Mouse (Mus musculus) forebrain, embryonic 12.5 days (tissue): Measurements from ENCODE around the gene Ndufb6. TPM values are rescaled to one million over a fixed set of nuclear protein-coding genes. Genes with fewer than 3 reads are reported as not detected.
"Not testable (repeated sequence)": the region's sequence is repeated elsewhere in the genome, so short reads cannot be mapped to it uniquely, and the experiment has no call there.

Source experiments
- ATAC-seq: fragments of 200-750 bp; cut with Nextera tagmentation; 2 replicates; pipeline ENCODE4 v1.8.0; 2017; ENCODE audit warnings: moderate TSS enrichment; ENCODE audit not compliant: low FRiP score
- H3K27ac ChIP-seq: fragments of 300-500 bp; sonication (generic); 2 replicates; pipeline ENCODE4 v1.5.1; 2016; ENCODE audit warnings: mild to moderate bottlenecking
- H3K27me3 ChIP-seq: fragments of 300-500 bp; sonication (generic); 2 replicates; pipeline ENCODE4 v1.6.1; 2016; ENCODE audit warnings: mild to moderate bottlenecking
- H3K36me3 ChIP-seq: fragments of 300-500 bp; sonication (generic); replicated peaks from 2 replicates; pipeline ENCODE4 v1.6.1; 2016; ENCODE audit warnings: mild to moderate bottlenecking
- H3K4me1 ChIP-seq: fragments of 300-500 bp; sonication (generic); 2 replicates; pipeline ENCODE4 v1.6.1; 2016
- H3K4me2 ChIP-seq: fragments of 300-500 bp; sonication (generic); 2 replicates; pipeline ENCODE4 v1.6.1; 2016; ENCODE audit warnings: mild to moderate bottlenecking, moderate library complexity
- H3K4me3 ChIP-seq: fragments of 300-500 bp; sonication (generic); replicated peaks from 2 replicates; pipeline ENCODE4 v1.5.1; 2016; ENCODE audit warnings: mild to moderate bottlenecking
- H3K9ac ChIP-seq: fragments of 300-500 bp; sonication (generic); 2 replicates; pipeline ENCODE4 v1.6.1; 2016; ENCODE audit warnings: mild to moderate bottlenecking
- H3K9me3 ChIP-seq: fragments of 300-500 bp; sonication (generic); 2 replicates; pipeline ENCODE4 v1.6.1; 2016
- WGBS: fragments of 180-500 bp; shearing (Covaris S2); methylation state at CpG from one replicate; pipeline ENCODE4 v1.1.7; 2016; 5-methylcytosine and 5-hydroxymethylcytosine counted together
- polyA plus RNA-seq: library from polyadenylated mRNA; unstranded; fragments of >200 nt; fragmentation: Nextera tagmentation; extraction: Ambion mirVana; gene quantifications from 2 replicates; pipeline ENCODE4 v1.2.1, GENCODE M21; 2016

The Ndufb6 gene
- 272 and 275 TPM in 2 replicates for polyA plus RNA-seq

DNA sequence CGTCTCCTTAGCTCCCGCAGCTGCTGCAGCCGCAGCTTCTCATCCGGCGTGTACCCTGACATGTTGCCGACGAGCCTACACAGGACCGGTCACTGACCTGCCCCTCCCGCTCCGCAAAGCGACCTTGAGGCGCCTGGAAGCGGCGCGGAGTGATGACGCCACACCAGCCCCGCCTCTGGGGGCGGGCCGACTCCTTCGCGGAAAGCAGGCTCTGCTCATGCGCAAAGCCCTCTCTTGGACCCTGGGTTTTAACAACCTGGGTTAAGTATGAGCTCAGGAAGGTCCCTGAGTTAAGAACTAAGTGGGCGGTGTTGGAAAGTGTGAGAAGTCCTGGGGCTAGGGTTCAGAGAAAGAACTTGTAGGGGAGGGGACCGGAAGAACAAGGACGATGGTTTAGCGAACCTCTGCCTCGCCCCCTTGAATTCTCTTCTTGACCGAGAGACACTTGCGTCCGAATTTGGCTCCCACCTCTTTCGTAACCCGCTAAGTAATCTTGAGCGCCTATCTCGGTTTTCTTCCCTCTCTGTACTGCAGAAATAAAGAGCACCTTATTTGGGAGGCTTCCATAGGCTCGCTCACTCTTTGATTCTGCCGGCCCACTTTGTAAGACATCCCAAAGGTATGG is at the start of gene Ndufb6:
Gene Ndufb6 (minus strand): TSS at position 146 of the 625 bp plus-strand sequence.
- ATAC-seq, result peak; percentile 96
- H3K4me3 ChIP-seq, result peak within 1 kb of the TSS; percentile 85
- no peaks in the 10 kb centered on the region for H3K9me3 ChIP-seq
- no peaks in the 10 kb centered on the region for H3K27me3 ChIP-seq
- H3K4me1 ChIP-seq, result peaks cover 13% of the 10 kb centered on the region
- peak within 1 kb of the TSS; percentile 47 for H3K27ac ChIP-seq
- WGBS, result under 1% methylated on average over 36 of the region's 36 CpGs
- peaks cover 19% of the 10 kb centered on the region for H3K36me3 ChIP-seq
- peak within 1 kb of the TSS; percentile 94 for H3K4me2 ChIP-seq
- peak within 1 kb of the TSS; percentile 82 for H3K9ac ChIP-seq

- Histone ChIP-seq H3K4me3 (no peak overlapping the region), H3K4me1 (no peaks in the 10 kb centered on the region), H3K27ac (no peak overlapping the region), H3K36me3 (no peaks in the 10 kb centered on the region), H3K4me2 (no peak overlapping the region), H3K9me3 (no peaks in the 10 kb centered on the region), H3K27me3 (no peaks in the 10 kb centered on the region), H3K9ac (no peak overlapping the region)
- ATAC-seq, result no peak
- 89% methylated on average over 3 of the region's 3 CpGs for WGBS
Measured at GRCm38 (mm10) chr4:40327161-40327560, 47.9 kb upstream of the Ndufb6 start.

GRCm38 (mm10) chr4:40324620-40325019 is 45.4 kb upstream of the Ndufb6 start:
- no peak for ATAC-seq
- Histone ChIP-seq H3K36me3 (no peaks in the 10 kb centered on the region), H3K27me3 (no peaks in the 10 kb centered on the region), H3K9me3 (no peaks in the 10 kb centered on the region), H3K9ac (no peak overlapping the region), H3K4me3 (no peak overlapping the region), H3K4me2 (no peak overlapping the region), H3K27ac (no peak overlapping the region), H3K4me1 (no peaks in the 10 kb centered on the region)
- WGBS, result 87% methylated on average over 7 of the region's 7 CpGs

DNA sequence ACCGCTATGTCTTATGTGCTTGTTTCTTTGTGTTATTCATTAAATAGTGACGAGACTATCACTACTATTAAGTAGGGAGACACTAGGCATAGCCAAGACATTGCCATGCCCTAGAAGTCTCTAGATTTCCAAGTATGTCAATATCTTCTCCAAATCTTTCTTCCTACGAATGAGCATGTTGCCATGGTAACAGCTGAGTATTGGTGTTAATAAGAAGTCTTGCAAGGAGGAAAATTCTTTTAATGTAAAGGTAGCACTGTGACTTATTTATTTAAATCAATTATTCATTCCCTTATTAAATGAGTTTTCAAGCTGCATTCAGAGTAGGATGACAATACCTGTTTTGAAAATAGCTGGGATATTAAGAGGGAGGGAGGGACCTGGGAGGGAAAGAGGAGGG is 38.2 kb upstream of the Ndufb6 start:
- H3K4me1 ChIP-seq, result no peaks in the 10 kb centered on the region
- no peaks in the 10 kb centered on the region for H3K36me3 ChIP-seq
- WGBS, result 80% methylated on average over 3 of the region's 3 CpGs
- no peak overlapping the region for H3K9ac ChIP-seq
- no peak overlapping the region for H3K4me2 ChIP-seq
- H3K4me3 ChIP-seq, result no peak overlapping the region
- H3K27ac ChIP-seq, result no peak overlapping the region
- H3K27me3 ChIP-seq, result no peaks in the 10 kb centered on the region
- no peak for ATAC-seq
- no peaks in the 10 kb centered on the region for H3K9me3 ChIP-seq

DNA sequence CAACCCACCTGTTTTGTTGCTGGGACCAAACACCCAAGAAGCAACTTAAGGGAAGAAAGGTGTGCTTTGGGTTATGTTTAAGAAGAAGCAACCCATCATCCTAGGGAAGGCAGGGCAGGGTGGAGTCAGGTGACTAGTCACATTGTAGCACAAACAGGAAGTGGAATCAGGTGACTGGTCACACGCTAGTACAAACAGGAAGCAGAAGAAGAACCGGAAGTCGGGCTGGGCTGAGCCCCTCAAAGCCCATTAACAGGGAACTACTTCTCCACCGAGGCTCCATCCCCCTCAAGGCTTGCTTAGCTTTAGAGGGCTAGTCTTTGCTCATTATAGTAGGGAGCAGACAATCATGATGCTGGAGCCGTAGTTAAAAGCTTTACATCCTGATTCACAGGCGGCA is 33.8 kb upstream of the Ndufb6 start:
- no peaks in the 10 kb centered on the region for H3K27me3 ChIP-seq
- H3K4me1 ChIP-seq, result no peaks in the 10 kb centered on the region
- H3K4me3 ChIP-seq, result no peak overlapping the region
- H3K27ac ChIP-seq, result no peak overlapping the region
- no peak for ATAC-seq
- no peaks in the 10 kb centered on the region for H3K36me3 ChIP-seq
- H3K9me3 ChIP-seq, result no peaks in the 10 kb centered on the region
- H3K4me2 ChIP-seq, result no peak overlapping the region
- WGBS, result 82% methylated on average over 6 of the region's 6 CpGs
- H3K9ac ChIP-seq, result no peak overlapping the region

GRCm38 (mm10) chr4:40312213-40312612 is 33.0 kb upstream of the Ndufb6 start:
- H3K36me3 ChIP-seq, result no peaks in the 10 kb centered on the region
- H3K4me3 ChIP-seq, result no peak overlapping the region
- H3K4me2 ChIP-seq, result no peak overlapping the region
- H3K4me1 ChIP-seq, result no peaks in the 10 kb centered on the region
- H3K27ac ChIP-seq, result no peak overlapping the region
- H3K9ac ChIP-seq, result no peak overlapping the region
- no peaks in the 10 kb centered on the region for H3K27me3 ChIP-seq
- H3K9me3 ChIP-seq, result no peaks in the 10 kb centered on the region
- WGBS, result 87% methylated on average over 1 of the region's 1 CpGs
- no peak for ATAC-seq

DNA sequence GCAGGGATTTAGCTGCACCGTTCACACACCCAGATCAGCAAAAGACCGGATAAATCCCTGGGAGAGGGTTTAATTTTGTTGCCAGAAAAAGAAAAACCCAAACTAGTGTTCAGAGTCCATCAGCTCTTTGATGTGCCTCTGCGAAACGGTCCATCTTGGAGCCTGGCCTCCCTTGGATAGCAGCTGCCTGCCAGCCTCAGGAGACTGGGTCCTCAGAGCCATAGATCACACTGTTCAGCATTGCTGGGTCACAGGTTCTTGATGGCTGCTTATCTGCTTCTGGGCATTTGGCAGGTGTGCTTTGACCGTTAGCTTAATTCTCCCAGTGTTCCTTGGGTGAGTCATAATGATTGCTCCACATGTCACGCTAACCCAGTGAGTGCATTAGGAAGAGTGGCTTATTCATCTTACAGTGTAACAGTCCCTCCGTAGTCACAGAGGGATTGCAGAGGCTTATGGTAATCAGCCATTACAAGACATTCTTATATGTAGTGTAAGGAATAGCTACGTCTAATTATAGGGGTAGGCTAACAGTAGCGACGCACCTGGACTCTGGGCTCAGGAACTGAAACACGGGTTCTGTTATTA is 31.7 kb upstream of the Ndufb6 start:
- no peaks in the 10 kb centered on the region for H3K36me3 ChIP-seq
- WGBS, result 83% methylated on average over 11 of the region's 11 CpGs
- no peak for ATAC-seq

DNA sequence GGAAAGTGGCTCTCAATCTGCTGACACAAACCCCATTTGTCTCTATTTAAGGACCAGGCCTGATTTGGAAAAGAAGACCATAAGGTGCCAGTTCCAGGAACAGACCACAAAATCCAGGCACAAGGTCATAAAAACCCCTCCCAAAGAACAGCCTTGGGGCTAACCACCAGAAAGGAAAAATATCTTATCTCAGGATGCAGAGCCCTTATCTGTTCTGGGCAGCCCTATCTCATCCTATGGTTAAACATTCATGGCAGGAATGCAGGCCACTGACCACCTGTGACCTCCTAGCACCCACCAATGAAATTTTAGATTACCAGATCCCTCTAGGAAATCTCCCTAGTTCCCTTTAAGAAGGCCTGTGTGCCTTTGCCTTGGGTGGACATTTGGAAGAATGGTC is 30.5 kb upstream of the Ndufb6 start:
- Histone ChIP-seq H3K4me2 (no peak overlapping the region), H3K9me3 (no peaks in the 10 kb centered on the region), H3K4me3 (no peak overlapping the region), H3K4me1 (no peaks in the 10 kb centered on the region), H3K27ac (no peak overlapping the region), H3K9ac (no peak overlapping the region), H3K27me3 (no peaks in the 10 kb centered on the region), H3K36me3 (no peaks in the 10 kb centered on the region)
- ATAC-seq, result no peak

More for the DNA sequence above, 31.7 kb upstream of the Ndufb6 start:
- no peak overlapping the region for H3K27ac ChIP-seq
- no peaks in the 10 kb centered on the region for H3K4me1 ChIP-seq
- H3K4me3 ChIP-seq, result no peak overlapping the region
- no peak overlapping the region for H3K9ac ChIP-seq
- no peaks in the 10 kb centered on the region for H3K27me3 ChIP-seq
- no peaks in the 10 kb centered on the region for H3K9me3 ChIP-seq
- no peak overlapping the region for H3K4me2 ChIP-seq

- H3K4me3 ChIP-seq, result no peak overlapping the region
- no peak for ATAC-seq
- H3K27me3 ChIP-seq, result peaks cover 8% of the 10 kb centered on the region; the same call in 1 of the 2 replicates
- H3K9me3 ChIP-seq, result no peaks in the 10 kb centered on the region
- no peaks in the 10 kb centered on the region for H3K4me1 ChIP-seq
- WGBS, result 86% methylated on average over 10 of the region's 10 CpGs
- no peak overlapping the region for H3K27ac ChIP-seq
- H3K36me3 ChIP-seq, result no peaks in the 10 kb centered on the region
- no peak overlapping the region for H3K4me2 ChIP-seq
- no peak overlapping the region for H3K9ac ChIP-seq
Measured at GRCm38 (mm10) chr4:40302445-40303125, 23.4 kb upstream of the Ndufb6 start.

DNA sequence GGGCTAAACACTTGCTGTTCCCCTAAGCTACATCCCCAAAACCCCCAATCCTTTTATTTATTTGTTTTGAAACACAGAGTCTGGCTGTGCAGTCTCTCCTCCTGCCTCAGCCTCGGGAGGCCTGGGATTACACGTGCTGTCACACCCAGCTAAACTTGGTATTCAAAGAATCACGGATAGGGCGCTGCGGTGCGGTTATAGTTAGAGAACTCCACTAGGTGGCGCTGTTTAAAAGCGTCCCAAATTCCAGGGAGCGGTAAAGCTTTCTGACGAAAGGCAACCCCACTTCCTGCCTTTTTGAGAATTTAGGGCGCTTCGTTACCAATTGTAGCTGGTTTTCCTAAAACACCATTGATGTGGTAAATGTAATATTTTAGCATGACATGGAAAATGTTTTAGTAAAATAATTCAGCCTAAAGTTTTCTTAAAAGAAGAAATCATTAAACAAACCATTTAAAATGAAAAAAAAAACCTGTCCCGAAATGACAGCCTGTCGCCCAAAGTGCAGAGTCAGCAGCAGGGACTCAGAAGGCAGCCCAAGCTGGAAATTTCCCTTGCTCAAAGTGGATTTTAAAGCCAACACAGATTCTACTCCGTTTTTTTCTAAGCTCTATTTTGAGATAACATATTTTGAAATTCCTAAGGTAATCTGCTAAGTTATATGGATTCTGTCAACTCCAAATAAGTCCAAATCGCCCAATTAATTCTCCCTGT is 22.0 kb upstream of the Ndufb6 start:
- no peak overlapping the region for H3K27ac ChIP-seq
- peak; percentile 82; the same call in 1 of the 2 replicates for ATAC-seq
- peaks cover 8% of the 10 kb centered on the region; the same call in 1 of the 2 replicates for H3K27me3 ChIP-seq
- H3K4me1 ChIP-seq, result no peaks in the 10 kb centered on the region
- no peak overlapping the region for H3K4me3 ChIP-seq
- no peaks in the 10 kb centered on the region for H3K9me3 ChIP-seq
- H3K9ac ChIP-seq, result no peak overlapping the region
- 15% methylated on average over 16 of the region's 16 CpGs for WGBS
- H3K4me2 ChIP-seq, result peak overlapping the region; percentile 26
- H3K36me3 ChIP-seq, result no peaks in the 10 kb centered on the region

- WGBS, result 77% methylated on average over 5 of the region's 5 CpGs
- no peaks in the 10 kb centered on the region for H3K9me3 ChIP-seq
- H3K36me3 ChIP-seq, result no peaks in the 10 kb centered on the region
- H3K27ac ChIP-seq, result no peak overlapping the region
- no peak overlapping the region for H3K9ac ChIP-seq
- no peak overlapping the region for H3K4me2 ChIP-seq
- no peaks in the 10 kb centered on the region for H3K4me1 ChIP-seq
- peaks cover 8% of the 10 kb centered on the region; the same call in 1 of the 2 replicates for H3K27me3 ChIP-seq
- H3K4me3 ChIP-seq, result no peak overlapping the region
- no peak for ATAC-seq
Measured at GRCm38 (mm10) chr4:40299169-40299568, 19.9 kb upstream of the Ndufb6 start.

GRCm38 (mm10) chr4:40291511-40291910 is 12.3 kb upstream of the Ndufb6 start:
- not testable (repeated sequence) for H3K9me3 ChIP-seq, H3K27ac ChIP-seq, H3K27me3 ChIP-seq, H3K4me3 ChIP-seq, H3K4me2 ChIP-seq, ATAC-seq, H3K9ac ChIP-seq, H3K36me3 ChIP-seq, H3K4me1 ChIP-seq
- 93% methylated on average over 11 of the region's 11 CpGs for WGBS
